Mouse (Mus musculus): ENCODE results near the gene Ccdc97. TPM values are rescaled to one million over a fixed set of nuclear protein-coding genes. Genes with fewer than 3 reads are reported as not detected.
"Not testable (repeated sequence)": the region's sequence is repeated elsewhere in the genome, so short reads cannot be mapped to it uniquely, and the experiment has no call there.

The Ccdc97 gene
- polyA plus RNA-seq, 1 experiment from 2014 or later = 25.6 TPM

- Histone ChIP-seq H3K4me3 (ENCODE audit: low read length) (no peak overlapping the region), H3K27ac (ENCODE audit: low read length) (no peak overlapping the region), H3K4me2 (replicated peaks; ENCODE audit: low read depth, low read length) (no peak overlapping the region), H3K36me3 (ENCODE audit: insufficient read depth, low read length) (peaks cover 95% of the 10 kb centered on the region), H3K4me1 (ENCODE audit: insufficient read depth, low read length) (no peaks in the 10 kb centered on the region), H3K9ac (replicated peaks; ENCODE audit: low read length) (no peak overlapping the region), H3K27me3 (ENCODE audit: insufficient read depth, low read length) (no peaks in the 10 kb centered on the region), H3K9me3 (ENCODE audit: low read length) (no peaks in the 10 kb centered on the region)
- WGBS = 86% methylated on average over 5 of the region's 5 CpGs
- no peak for ATAC-seq (ENCODE audit: low FRiP score, low TSS enrichment)
Observed at GRCm38 (mm10) chr7:25727800-25728199, 8.9 kb upstream of the Ccdc97 start.

GRCm38 (mm10) chr7:25725886-25726285 is 7.0 kb upstream of the Ccdc97 start:
- Histone ChIP-seq H3K9ac (replicated peaks; ENCODE audit: low read length) (no peak overlapping the region), H3K9me3 (ENCODE audit: low read length) (no peaks in the 10 kb centered on the region), H3K27ac (ENCODE audit: low read length) (no peak overlapping the region), H3K4me2 (replicated peaks; ENCODE audit: low read depth, low read length) (no peak overlapping the region), H3K4me1 (ENCODE audit: insufficient read depth, low read length) (no peaks in the 10 kb centered on the region), H3K4me3 (ENCODE audit: low read length) (no peak overlapping the region), H3K27me3 (ENCODE audit: insufficient read depth, low read length) (no peaks in the 10 kb centered on the region), H3K36me3 (ENCODE audit: insufficient read depth, low read length) (peaks cover 88% of the 10 kb centered on the region)
- no peak for ATAC-seq (ENCODE audit: low FRiP score, low TSS enrichment)
- WGBS = 77% methylated on average over 19 of the region's 19 CpGs

GRCm38 (mm10) chr7:25721776-25722175 is 2.9 kb upstream of the Ccdc97 start:
- not testable (repeated sequence) for H3K4me2 ChIP-seq (replicated peaks; ENCODE audit: low read depth, low read length); H3K9ac ChIP-seq (replicated peaks; ENCODE audit: low read length); ATAC-seq (ENCODE audit: low FRiP score, low TSS enrichment); H3K9me3 ChIP-seq (ENCODE audit: low read length); H3K27me3 ChIP-seq (ENCODE audit: insufficient read depth, low read length); H3K27ac ChIP-seq (ENCODE audit: low read length); H3K4me3 ChIP-seq (ENCODE audit: low read length)
- H3K4me1 ChIP-seq (ENCODE audit: insufficient read depth, low read length) = peaks cover 18% of the 10 kb centered on the region
- H3K36me3 ChIP-seq (ENCODE audit: insufficient read depth, low read length) = peaks cover 58% of the 10 kb centered on the region

- H3K9me3 ChIP-seq (ENCODE audit: low read length) = no peaks in the 10 kb centered on the region
- no peak overlapping the region for H3K4me2 ChIP-seq (replicated peaks; ENCODE audit: low read depth, low read length)
- H3K9ac ChIP-seq (replicated peaks; ENCODE audit: low read length) = no peak overlapping the region
- H3K36me3 ChIP-seq (ENCODE audit: insufficient read depth, low read length) = peaks cover 56% of the 10 kb centered on the region
- no peak overlapping the region for H3K4me3 ChIP-seq (ENCODE audit: low read length)
- no peak for ATAC-seq (ENCODE audit: low FRiP score, low TSS enrichment)
- WGBS = 86% methylated on average over 5 of the region's 5 CpGs
- H3K27ac ChIP-seq (ENCODE audit: low read length) = no peak overlapping the region
- H3K4me1 ChIP-seq (ENCODE audit: insufficient read depth, low read length) = peaks cover 18% of the 10 kb centered on the region
- H3K27me3 ChIP-seq (ENCODE audit: insufficient read depth, low read length) = no peaks in the 10 kb centered on the region
Observed at GRCm38 (mm10) chr7:25720760-25721159, 1.9 kb upstream of the Ccdc97 start.

GRCm38 (mm10) chr7:25719761-25720610 is 1.1 kb upstream of the Ccdc97 start:
- Histone ChIP-seq H3K27me3 (ENCODE audit: insufficient read depth, low read length) (no peaks in the 10 kb centered on the region), H3K36me3 (ENCODE audit: insufficient read depth, low read length) (peaks cover 56% of the 10 kb centered on the region), H3K9ac (replicated peaks; ENCODE audit: low read length) (0 out of 2 replicates have a peak overlapping the region, but pooled peaks have one; percentile 86), H3K27ac (ENCODE audit: low read length) (peak overlapping the region; percentile 90), H3K4me3 (ENCODE audit: low read length) (no peak overlapping the region), H3K4me2 (replicated peaks; ENCODE audit: low read depth, low read length) (no peak overlapping the region), H3K9me3 (ENCODE audit: low read length) (no peaks in the 10 kb centered on the region), H3K4me1 (ENCODE audit: insufficient read depth, low read length) (peaks cover 18% of the 10 kb centered on the region)
- 66% methylated on average over 10 of the region's 10 CpGs for WGBS
- peak; percentile 32 for ATAC-seq (ENCODE audit: low FRiP score, low TSS enrichment)

GRCm38 (mm10) chr7:25717478-25717877 is 1.4 kb downstream of the Ccdc97 start:
- no peak overlapping the region for H3K4me3 ChIP-seq (ENCODE audit: low read length)
- WGBS = 82% methylated on average over 3 of the region's 3 CpGs
- H3K9ac ChIP-seq (replicated peaks; ENCODE audit: low read length) = peak overlapping the region; percentile 86; the same call in 1 of the 2 replicates
- ATAC-seq (ENCODE audit: low FRiP score, low TSS enrichment) = no peak
- H3K4me2 ChIP-seq (replicated peaks; ENCODE audit: low read depth, low read length) = peak overlapping the region; percentile 87
- H3K27ac ChIP-seq (ENCODE audit: low read length) = no peak overlapping the region
- H3K27me3 ChIP-seq (ENCODE audit: insufficient read depth, low read length) = no peaks in the 10 kb centered on the region
- H3K36me3 ChIP-seq (ENCODE audit: insufficient read depth, low read length) = peaks cover 55% of the 10 kb centered on the region
- H3K4me1 ChIP-seq (ENCODE audit: insufficient read depth, low read length) = peaks cover 18% of the 10 kb centered on the region
- H3K9me3 ChIP-seq (ENCODE audit: low read length) = no peaks in the 10 kb centered on the region

- Histone ChIP-seq H3K27ac (ENCODE audit: low read length) (no peak overlapping the region), H3K27me3 (ENCODE audit: insufficient read depth, low read length) (no peaks in the 10 kb centered on the region), H3K4me3 (ENCODE audit: low read length) (no peak overlapping the region), H3K36me3 (ENCODE audit: insufficient read depth, low read length) (peaks cover 51% of the 10 kb centered on the region), H3K4me1 (ENCODE audit: insufficient read depth, low read length) (peaks cover 18% of the 10 kb centered on the region), H3K9ac (replicated peaks; ENCODE audit: low read length) (no peak overlapping the region), H3K4me2 (replicated peaks; ENCODE audit: low read depth, low read length) (no peak overlapping the region), H3K9me3 (ENCODE audit: low read length) (no peaks in the 10 kb centered on the region)
- 99% methylated on average over 22 of the region's 22 CpGs for WGBS
- no peak for ATAC-seq (ENCODE audit: low FRiP score, low TSS enrichment)
Observed at GRCm38 (mm10) chr7:25715731-25716271, 3.1 kb downstream of the Ccdc97 start.

- Histone ChIP-seq H3K4me1 (ENCODE audit: insufficient read depth, low read length) (peaks cover 25% of the 10 kb centered on the region), H3K4me2 (replicated peaks; ENCODE audit: low read depth, low read length) (no peak overlapping the region), H3K9me3 (ENCODE audit: low read length) (no peaks in the 10 kb centered on the region), H3K9ac (replicated peaks; ENCODE audit: low read length) (no peak overlapping the region), H3K27me3 (ENCODE audit: insufficient read depth, low read length) (no peaks in the 10 kb centered on the region), H3K27ac (ENCODE audit: low read length) (no peak overlapping the region), H3K4me3 (ENCODE audit: low read length) (no peak overlapping the region), H3K36me3 (ENCODE audit: insufficient read depth, low read length) (peaks cover 45% of the 10 kb centered on the region)
- WGBS = 93% methylated on average over 8 of the region's 8 CpGs
- ATAC-seq (ENCODE audit: low FRiP score, low TSS enrichment) = no peak
Observed at GRCm38 (mm10) chr7:25714581-25714980, 4.3 kb downstream of the Ccdc97 start.

- H3K9ac ChIP-seq (replicated peaks; ENCODE audit: low read length) = no peak overlapping the region
- peaks cover 45% of the 10 kb centered on the region for H3K36me3 ChIP-seq (ENCODE audit: insufficient read depth, low read length)
- H3K9me3 ChIP-seq (ENCODE audit: low read length) = no peaks in the 10 kb centered on the region
- H3K4me2 ChIP-seq (replicated peaks; ENCODE audit: low read depth, low read length) = no peak overlapping the region
- 89% methylated on average over 9 of the region's 9 CpGs for WGBS
- ATAC-seq (ENCODE audit: low FRiP score, low TSS enrichment) = no peak
- H3K27ac ChIP-seq (ENCODE audit: low read length) = no peak overlapping the region
- H3K4me3 ChIP-seq (ENCODE audit: low read length) = no peak overlapping the region
- no peaks in the 10 kb centered on the region for H3K27me3 ChIP-seq (ENCODE audit: insufficient read depth, low read length)
- H3K4me1 ChIP-seq (ENCODE audit: insufficient read depth, low read length) = peaks cover 17% of the 10 kb centered on the region
Observed at GRCm38 (mm10) chr7:25712801-25713200, 6.1 kb downstream of the Ccdc97 start.

GRCm38 (mm10) chr7:25711731-25712197 is 7.1 kb downstream of the Ccdc97 start:
- Histone ChIP-seq H3K4me2 (replicated peaks; ENCODE audit: low read depth, low read length) (no peak overlapping the region), H3K9ac (replicated peaks; ENCODE audit: low read length) (no peak overlapping the region), H3K4me3 (ENCODE audit: low read length) (no peak overlapping the region), H3K4me1 (ENCODE audit: insufficient read depth, low read length) (peaks cover 22% of the 10 kb centered on the region), H3K36me3 (ENCODE audit: insufficient read depth, low read length) (peaks cover 45% of the 10 kb centered on the region), H3K27ac (ENCODE audit: low read length) (no peak overlapping the region), H3K27me3 (ENCODE audit: insufficient read depth, low read length) (no peaks in the 10 kb centered on the region), H3K9me3 (ENCODE audit: low read length) (no peaks in the 10 kb centered on the region)
- 32% methylated on average over 7 of the region's 7 CpGs for WGBS
- no peak for ATAC-seq (ENCODE audit: low FRiP score, low TSS enrichment)

Data from kidney, embryonic 16.5 days (tissue).